Mouse (Mus musculus): ENCODE measurements at regions not wholly inside any gene's neighbourhood (a gene's known extent, or its start where the extent isn't known, plus 50 kb on each side); places are given as distances from the start of the nearest gene placed in this dataset.

GRCm38 (mm10) chr13:83785643-83786042 lies 281.8 kb downstream of the Mef2c start:
- Histone ChIP-seq H3K27me3 (ENCODE audit: insufficient read depth, low read length) (no peaks in the 10 kb centered on the region), H3K36me3 (ENCODE audit: insufficient read depth, low read length) (no peaks in the 10 kb centered on the region), H3K4me1 (replicated peaks; ENCODE audit: insufficient read depth, low read length) (no peaks in the 10 kb centered on the region), H3K9ac (ENCODE audit: low read depth, low read length) (no peak overlapping the region), H3K9me3 (replicated peaks; ENCODE audit: low read length) (no peaks in the 10 kb centered on the region), H3K27ac (no peak overlapping the region), H3K4me2 (ENCODE audit: low read length) (no peak overlapping the region), H3K4me3 (replicated peaks; ENCODE audit: low read depth, low read length) (no peak overlapping the region)
- TF ChIP-seq CTCF (IDR thresholded peaks at IDR 0.05; ENCODE audit: low read depth) = no peak
- ATAC-seq (replicated peaks; ENCODE audit: low FRiP score, low read depth) (no peak), DNase-seq (ENCODE audit: low spot score) (no peak)

GRCm38 (mm10) chr13:83809535-83809934 lies 305.7 kb downstream of the Mef2c start:
- H3K27me3 ChIP-seq (ENCODE audit: insufficient read depth, low read length) = no peaks in the 10 kb centered on the region
- ATAC-seq (replicated peaks; ENCODE audit: low FRiP score, low read depth) (no peak), DNase-seq (ENCODE audit: low spot score) (no peak)
- no peak for TF ChIP-seq CTCF (IDR thresholded peaks at IDR 0.05; ENCODE audit: low read depth)
- no peaks in the 10 kb centered on the region for H3K4me1 ChIP-seq (replicated peaks; ENCODE audit: insufficient read depth, low read length)
- H3K9me3 ChIP-seq (replicated peaks; ENCODE audit: low read length) = no peaks in the 10 kb centered on the region
- no peak overlapping the region for H3K4me2 ChIP-seq (ENCODE audit: low read length)
- WGBS = 78% methylated on average over 1 of the region's 1 CpGs
- H3K4me3 ChIP-seq (replicated peaks; ENCODE audit: low read depth, low read length) = no peak overlapping the region
- H3K27ac ChIP-seq = no peak overlapping the region
- H3K9ac ChIP-seq (ENCODE audit: low read depth, low read length) = no peak overlapping the region
- H3K36me3 ChIP-seq (ENCODE audit: insufficient read depth, low read length) = no peaks in the 10 kb centered on the region

- Histone ChIP-seq H3K4me3 (replicated peaks; ENCODE audit: low read depth, low read length) (no peak overlapping the region), H3K27ac (no peak overlapping the region), H3K27me3 (ENCODE audit: insufficient read depth, low read length) (no peaks in the 10 kb centered on the region), H3K9me3 (replicated peaks; ENCODE audit: low read length) (no peaks in the 10 kb centered on the region), H3K9ac (ENCODE audit: low read depth, low read length) (no peak overlapping the region), H3K36me3 (ENCODE audit: insufficient read depth, low read length) (no peaks in the 10 kb centered on the region), H3K4me1 (replicated peaks; ENCODE audit: insufficient read depth, low read length) (no peaks in the 10 kb centered on the region), H3K4me2 (ENCODE audit: low read length) (no peak overlapping the region)
- no peak for ATAC-seq (replicated peaks; ENCODE audit: low FRiP score, low read depth)
- no peak for DNase-seq (ENCODE audit: low spot score)
- WGBS = 64% methylated on average over 4 of the region's 4 CpGs
- no peak for TF ChIP-seq CTCF (IDR thresholded peaks at IDR 0.05; ENCODE audit: low read depth)
Observed at GRCm38 (mm10) chr13:83820291-83820690, 316.5 kb downstream of the Mef2c start.

GRCm38 (mm10) chr13:83820721-83821120 lies 316.9 kb downstream of the Mef2c start:
- DNase-seq (ENCODE audit: low spot score) (no peak), ATAC-seq (replicated peaks; ENCODE audit: low FRiP score, low read depth) (no peak)
- Histone ChIP-seq H3K4me1 (replicated peaks; ENCODE audit: insufficient read depth, low read length) (no peaks in the 10 kb centered on the region), H3K4me3 (replicated peaks; ENCODE audit: low read depth, low read length) (no peak overlapping the region), H3K27me3 (ENCODE audit: insufficient read depth, low read length) (no peaks in the 10 kb centered on the region), H3K9me3 (replicated peaks; ENCODE audit: low read length) (no peaks in the 10 kb centered on the region), H3K27ac (no peak overlapping the region), H3K4me2 (ENCODE audit: low read length) (no peak overlapping the region), H3K9ac (ENCODE audit: low read depth, low read length) (no peak overlapping the region), H3K36me3 (ENCODE audit: insufficient read depth, low read length) (no peaks in the 10 kb centered on the region)
- WGBS = 65% methylated on average over 3 of the region's 3 CpGs
- TF ChIP-seq CTCF (IDR thresholded peaks at IDR 0.05; ENCODE audit: low read depth) = no peak

- DNase-seq (ENCODE audit: low spot score) (no peak), ATAC-seq (replicated peaks; ENCODE audit: low FRiP score, low read depth) (no peak)
- Histone ChIP-seq H3K36me3 (ENCODE audit: insufficient read depth, low read length) (no peaks in the 10 kb centered on the region), H3K27ac (no peak overlapping the region), H3K4me3 (replicated peaks; ENCODE audit: low read depth, low read length) (no peak overlapping the region), H3K9me3 (replicated peaks; ENCODE audit: low read length) (no peaks in the 10 kb centered on the region), H3K4me2 (ENCODE audit: low read length) (no peak overlapping the region), H3K27me3 (ENCODE audit: insufficient read depth, low read length) (no peaks in the 10 kb centered on the region), H3K4me1 (replicated peaks; ENCODE audit: insufficient read depth, low read length) (no peaks in the 10 kb centered on the region), H3K9ac (ENCODE audit: low read depth, low read length) (no peak overlapping the region)
- TF ChIP-seq CTCF (IDR thresholded peaks at IDR 0.05; ENCODE audit: low read depth) = no peak
- 84% methylated on average over 4 of the region's 4 CpGs for WGBS
Observed at GRCm38 (mm10) chr13:83824926-83825325, 321.1 kb downstream of the Mef2c start.

GRCm38 (mm10) chr13:83826841-83827463 lies 323.1 kb downstream of the Mef2c start:
- no peak overlapping the region for H3K4me3 ChIP-seq (replicated peaks; ENCODE audit: low read depth, low read length)
- H3K4me1 ChIP-seq (replicated peaks; ENCODE audit: insufficient read depth, low read length) = no peaks in the 10 kb centered on the region
- no peak overlapping the region for H3K9ac ChIP-seq (ENCODE audit: low read depth, low read length)
- H3K4me2 ChIP-seq (ENCODE audit: low read length) = no peak overlapping the region
- no peak for DNase-seq (ENCODE audit: low spot score)
- no peaks in the 10 kb centered on the region for H3K27me3 ChIP-seq (ENCODE audit: insufficient read depth, low read length)
- H3K9me3 ChIP-seq (replicated peaks; ENCODE audit: low read length) = no peaks in the 10 kb centered on the region
- TF ChIP-seq CTCF (IDR thresholded peaks at IDR 0.05; ENCODE audit: low read depth) = no peak
- ATAC-seq (replicated peaks; ENCODE audit: low FRiP score, low read depth) = no peak
- H3K27ac ChIP-seq = no peak overlapping the region
- 75% methylated on average over 4 of the region's 4 CpGs for WGBS
- H3K36me3 ChIP-seq (ENCODE audit: insufficient read depth, low read length) = no peaks in the 10 kb centered on the region

All from kidney, postnatal 0 days (tissue).